Mouse (Mus musculus): ENCODE data around the gene Onecut1. TPM values are rescaled to one million over a fixed set of nuclear protein-coding genes. Genes with fewer than 3 reads are reported as not detected.

Gene Onecut1
- polyA plus RNA-seq, 1 experiment from 2014 or later = not detected

- no peaks in the 10 kb centered on the region for H3K36me3 ChIP-seq
- H3K4me1 ChIP-seq = peaks cover 32% of the 10 kb centered on the region
- no peak overlapping the region for H3K4me3 ChIP-seq
- H3K27ac ChIP-seq = no peak overlapping the region
- no peak for DNase-seq (ENCODE audit: low spot score)
- no peaks in the 10 kb centered on the region for H3K9me3 ChIP-seq (replicated peaks)
- 3% methylated on average over 14 of the region's 14 CpGs for WGBS
- H3K27me3 ChIP-seq (ENCODE audit: low read depth, poor library complexity, severe bottlenecking) = peaks cover 100% of the 10 kb centered on the region
Observed at GRCm38 (mm10) chr9:74864471-74864870, 2.8 kb downstream of the Onecut1 start.

GRCm38 (mm10) chr9:74866596-74867313 is 5.0 kb downstream of the Onecut1 start:
- peak; percentile 35 for DNase-seq (ENCODE audit: low spot score)
- WGBS = 9% methylated on average over 27 of the region's 27 CpGs
- no peaks in the 10 kb centered on the region for H3K9me3 ChIP-seq (replicated peaks)

GRCm38 (mm10) chr9:74867641-74868205 is 6.0 kb downstream of the Onecut1 start:
- H3K36me3 ChIP-seq = no peaks in the 10 kb centered on the region
- no peaks in the 10 kb centered on the region for H3K9me3 ChIP-seq (replicated peaks)
- H3K27ac ChIP-seq = no peak overlapping the region
- 6% methylated on average over 15 of the region's 15 CpGs for WGBS
- H3K4me1 ChIP-seq = peaks cover 15% of the 10 kb centered on the region
- DNase-seq (ENCODE audit: low spot score) = peak; percentile 56
- H3K4me3 ChIP-seq = no peak overlapping the region
- peaks cover 91% of the 10 kb centered on the region for H3K27me3 ChIP-seq (ENCODE audit: low read depth, poor library complexity, severe bottlenecking)

More at GRCm38 (mm10) chr9:74866596-74867313, 5.0 kb downstream of the Onecut1 start:
- Histone ChIP-seq H3K36me3 (no peaks in the 10 kb centered on the region), H3K27me3 (ENCODE audit: low read depth, poor library complexity, severe bottlenecking) (peaks cover 95% of the 10 kb centered on the region), H3K4me1 (peaks cover 25% of the 10 kb centered on the region), H3K4me3 (no peak overlapping the region), H3K27ac (no peak overlapping the region)

GRCm38 (mm10) chr9:74868336-74868950 is 6.7 kb downstream of the Onecut1 start:
- no peak overlapping the region for H3K4me3 ChIP-seq
- no peaks in the 10 kb centered on the region for H3K9me3 ChIP-seq (replicated peaks)
- H3K27me3 ChIP-seq (ENCODE audit: low read depth, poor library complexity, severe bottlenecking) = peaks cover 90% of the 10 kb centered on the region
- no peaks in the 10 kb centered on the region for H3K36me3 ChIP-seq
- H3K27ac ChIP-seq = no peak overlapping the region
- DNase-seq (ENCODE audit: low spot score) = peak; percentile 84
- WGBS = 7% methylated on average over 22 of the region's 22 CpGs
- peaks cover 8% of the 10 kb centered on the region for H3K4me1 ChIP-seq

GRCm38 (mm10) chr9:74870960-74871688 is 9.4 kb downstream of the Onecut1 start:
- Histone ChIP-seq H3K9me3 (replicated peaks) (no peaks in the 10 kb centered on the region), H3K27ac (no peak overlapping the region), H3K27me3 (ENCODE audit: low read depth, poor library complexity, severe bottlenecking) (peaks cover 79% of the 10 kb centered on the region), H3K4me3 (no peak overlapping the region), H3K4me1 (peaks cover 4% of the 10 kb centered on the region; the same call in 1 of the 2 replicates), H3K36me3 (no peaks in the 10 kb centered on the region)
- DNase-seq (ENCODE audit: low spot score) = peak; percentile 82
- 25% methylated on average over 13 of the region's 13 CpGs for WGBS

- DNase-seq (ENCODE audit: low spot score) = no peak
- no peaks in the 10 kb centered on the region for H3K4me1 ChIP-seq
- no peaks in the 10 kb centered on the region for H3K36me3 ChIP-seq
- no peak overlapping the region for H3K27ac ChIP-seq
- no peak overlapping the region for H3K4me3 ChIP-seq
- H3K9me3 ChIP-seq (replicated peaks) = no peaks in the 10 kb centered on the region
- WGBS = 73% methylated on average over 6 of the region's 6 CpGs
- peaks cover 32% of the 10 kb centered on the region; the same call in 1 of the 2 replicates for H3K27me3 ChIP-seq (ENCODE audit: low read depth, poor library complexity, severe bottlenecking)
Observed at GRCm38 (mm10) chr9:74876328-74876727, 14.6 kb downstream of the Onecut1 start.

- Histone ChIP-seq H3K4me3 (no peak overlapping the region), H3K27me3 (ENCODE audit: low read depth, poor library complexity, severe bottlenecking) (peaks cover 22% of the 10 kb centered on the region; the same call in 1 of the 2 replicates), H3K27ac (no peak overlapping the region), H3K36me3 (no peaks in the 10 kb centered on the region), H3K9me3 (replicated peaks) (no peaks in the 10 kb centered on the region), H3K4me1 (no peaks in the 10 kb centered on the region)
- DNase-seq (ENCODE audit: low spot score) = no peak
- 81% methylated on average over 2 of the region's 2 CpGs for WGBS
Observed at GRCm38 (mm10) chr9:74877709-74878108, 16.0 kb downstream of the Onecut1 start.

GRCm38 (mm10) chr9:74887866-74888265 is 26.1 kb downstream of the Onecut1 start:
- 77% methylated on average over 4 of the region's 4 CpGs for WGBS
- no peak overlapping the region for H3K4me3 ChIP-seq

GRCm38 (mm10) chr9:74896742-74897141 is 35.0 kb downstream of the Onecut1 start:
- H3K27me3 ChIP-seq (ENCODE audit: low read depth, poor library complexity, severe bottlenecking) = no peaks in the 10 kb centered on the region
- no peak overlapping the region for H3K27ac ChIP-seq
- DNase-seq (ENCODE audit: low spot score) = no peak
- H3K9me3 ChIP-seq (replicated peaks) = no peaks in the 10 kb centered on the region
- H3K4me1 ChIP-seq = no peaks in the 10 kb centered on the region
- no peaks in the 10 kb centered on the region for H3K36me3 ChIP-seq
- 89% methylated on average over 7 of the region's 7 CpGs for WGBS
- H3K4me3 ChIP-seq = no peak overlapping the region

More at GRCm38 (mm10) chr9:74887866-74888265, 26.1 kb downstream of the Onecut1 start:
- Histone ChIP-seq H3K27ac (no peak overlapping the region), H3K36me3 (no peaks in the 10 kb centered on the region), H3K4me1 (no peaks in the 10 kb centered on the region), H3K27me3 (ENCODE audit: low read depth, poor library complexity, severe bottlenecking) (no peaks in the 10 kb centered on the region), H3K9me3 (replicated peaks) (no peaks in the 10 kb centered on the region)
- no peak for DNase-seq (ENCODE audit: low spot score)

GRCm38 (mm10) chr9:74897375-74897982 is 35.8 kb downstream of the Onecut1 start:
- H3K4me3 ChIP-seq = no peak overlapping the region
- 89% methylated on average over 4 of the region's 4 CpGs for WGBS
- H3K9me3 ChIP-seq (replicated peaks) = no peaks in the 10 kb centered on the region
- no peak for DNase-seq (ENCODE audit: low spot score)
- H3K4me1 ChIP-seq = no peaks in the 10 kb centered on the region
- no peak overlapping the region for H3K27ac ChIP-seq
- H3K36me3 ChIP-seq = no peaks in the 10 kb centered on the region
- no peaks in the 10 kb centered on the region for H3K27me3 ChIP-seq (ENCODE audit: low read depth, poor library complexity, severe bottlenecking)

GRCm38 (mm10) chr9:74900141-74900540 is 38.4 kb downstream of the Onecut1 start:
- 89% methylated on average over 2 of the region's 2 CpGs for WGBS
- DNase-seq (ENCODE audit: low spot score) = no peak
- H3K27me3 ChIP-seq (ENCODE audit: low read depth, poor library complexity, severe bottlenecking) = no peaks in the 10 kb centered on the region
- H3K4me3 ChIP-seq = no peak overlapping the region
- H3K36me3 ChIP-seq = no peaks in the 10 kb centered on the region
- H3K27ac ChIP-seq = no peak overlapping the region
- H3K9me3 ChIP-seq (replicated peaks) = no peaks in the 10 kb centered on the region
- H3K4me1 ChIP-seq = no peaks in the 10 kb centered on the region

- 13% methylated on average over 7 of the region's 7 CpGs for WGBS
- peak; percentile 73 for DNase-seq (ENCODE audit: low spot score)
- no peaks in the 10 kb centered on the region; the same call in 1 of the 2 replicates for H3K4me1 ChIP-seq
Observed at GRCm38 (mm10) chr9:74904866-74905508, 43.3 kb downstream of the Onecut1 start.

More at GRCm38 (mm10) chr9:74904866-74905508, 43.3 kb downstream of the Onecut1 start:
- Histone ChIP-seq H3K9me3 (replicated peaks) (no peaks in the 10 kb centered on the region), H3K27ac (no peak overlapping the region), H3K4me3 (no peak overlapping the region), H3K27me3 (ENCODE audit: low read depth, poor library complexity, severe bottlenecking) (no peaks in the 10 kb centered on the region), H3K36me3 (no peaks in the 10 kb centered on the region)

Measured in limb, embryonic 10.5 days (tissue).